Mouse (Mus musculus) embryonic facial prominence, embryonic 13.5 days (tissue): ENCODE measurements around the gene Kcnj5. TPM values are rescaled to one million over a fixed set of nuclear protein-coding genes. Genes with fewer than 3 reads are reported as not detected.
A peak's percentile ranks its signal among the peaks of the same experiment; 100 is the strongest.

ENCODE experiments used
- ATAC-seq: fragments of 200-750 bp; cut with Nextera tagmentation; 2 replicates; pipeline ENCODE4 v1.8.0; 2017; ENCODE audit warnings: low read depth; ENCODE audit not compliant: insufficient number of reproducible peaks, insufficient read depth, low FRiP score, low TSS enrichment
- H3K27ac ChIP-seq: fragments of 300-500 bp; sonication (generic); 2 replicates; pipeline ENCODE4 v1.5.1; 2015; ENCODE audit warnings: moderate library complexity, mild to moderate bottlenecking, inconsistent platforms
- H3K27me3 ChIP-seq: fragments of 300-500 bp; sonication (generic); 2 replicates; pipeline ENCODE4 v1.6.1; 2015; ENCODE audit warnings: mild to moderate bottlenecking, inconsistent platforms
- H3K36me3 ChIP-seq: fragments of 300-500 bp; sonication (generic); 2 replicates; pipeline ENCODE4 v1.6.1; 2015; ENCODE audit warnings: mild to moderate bottlenecking, inconsistent platforms
- H3K4me1 ChIP-seq: fragments of 300-500 bp; sonication (generic); 2 replicates; pipeline ENCODE4 v1.6.1; 2015; ENCODE audit warnings: inconsistent platforms
- H3K4me2 ChIP-seq: fragments of 300-500 bp; sonication (generic); 2 replicates; pipeline ENCODE4 v1.6.1; 2015; ENCODE audit warnings: moderate library complexity, mild to moderate bottlenecking, inconsistent platforms
- H3K4me3 ChIP-seq: fragments of 300-500 bp; sonication (generic); 2 replicates; pipeline ENCODE4 v1.5.1; 2015; ENCODE audit warnings: mild to moderate bottlenecking, inconsistent platforms
- H3K9ac ChIP-seq: fragments of 300-500 bp; sonication (generic); 2 replicates; pipeline ENCODE4 v1.6.1; 2015; ENCODE audit warnings: mild to moderate bottlenecking, inconsistent platforms
- H3K9me3 ChIP-seq: fragments of 300-500 bp; sonication (generic); 2 replicates; pipeline ENCODE4 v1.6.1; 2016; ENCODE audit warnings: inconsistent platforms
- WGBS: fragments of 180-500 bp; shearing (Covaris S2); methylation state at CpG from one replicate; pipeline ENCODE4 v1.1.7; 2015; ENCODE audit warnings: mixed read lengths; 5-methylcytosine and 5-hydroxymethylcytosine counted together
- polyA plus RNA-seq: library from polyadenylated mRNA; unstranded; fragments of >200 nt; fragmentation: Nextera tagmentation; extraction: Ambion mirVana; gene quantifications from 2 replicates; pipeline ENCODE4 v1.2.1, GENCODE M21; 2015

Kcnj5 gene
- polyA plus RNA-seq, 1 experiment from 2014 or later, result 0.32 TPM

DNA sequence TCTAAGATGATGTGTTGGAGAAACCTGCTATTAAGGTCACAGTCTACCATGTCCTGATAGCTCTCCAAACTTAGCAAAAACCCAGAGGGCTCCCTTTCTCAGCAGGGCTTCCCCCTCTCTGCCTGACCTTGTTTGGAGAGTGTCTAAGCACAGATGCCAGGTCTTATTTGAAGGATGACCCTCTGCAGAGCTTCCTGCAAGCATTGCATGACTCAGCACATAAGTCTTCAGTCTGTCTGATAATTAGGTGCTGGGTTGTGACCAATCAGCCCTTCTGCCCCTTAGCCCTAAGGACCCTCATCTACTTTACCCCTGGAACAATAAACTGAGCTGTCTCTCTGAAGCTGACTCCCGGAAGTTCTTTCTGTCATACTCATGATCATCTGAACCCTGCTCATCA lies 16.6 kb upstream of the Kcnj5 start:
- no peak for ATAC-seq
- Histone ChIP-seq H3K4me2 (no peak overlapping the region), H3K36me3 (no peaks in the 10 kb centered on the region), H3K9me3 (no peaks in the 10 kb centered on the region), H3K27me3 (no peaks in the 10 kb centered on the region), H3K9ac (no peak overlapping the region), H3K4me3 (no peak overlapping the region), H3K4me1 (no peaks in the 10 kb centered on the region), H3K27ac (no peak overlapping the region)
- 92% methylated on average over 1 of the region's 1 CpGs for WGBS

DNA sequence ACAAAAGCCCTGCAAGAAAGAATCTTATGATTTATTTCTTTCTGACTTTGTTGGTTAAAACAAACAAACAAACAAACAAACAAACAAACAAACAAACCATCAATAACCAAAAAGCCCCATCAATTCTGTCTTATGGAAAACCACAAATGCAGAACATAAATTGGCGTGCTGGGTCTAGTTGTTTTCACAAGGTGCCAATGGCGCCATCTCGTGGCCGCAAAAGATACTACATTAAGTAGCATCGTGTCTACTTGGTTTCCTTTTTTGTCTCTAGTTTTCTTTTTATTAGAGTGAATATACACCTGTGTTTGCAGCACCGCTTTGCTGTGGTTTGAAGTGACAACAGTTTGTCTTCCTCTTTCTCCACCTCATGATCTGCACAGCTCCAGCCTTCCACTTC lies 6.2 kb upstream of the Kcnj5 start:
- Histone ChIP-seq H3K4me1 (peaks cover 3% of the 10 kb centered on the region; the same call in 1 of the 2 replicates), H3K4me2 (no peak overlapping the region), H3K27me3 (peaks cover 30% of the 10 kb centered on the region), H3K9ac (no peak overlapping the region), H3K4me3 (no peak overlapping the region), H3K9me3 (no peaks in the 10 kb centered on the region), H3K27ac (no peak overlapping the region), H3K36me3 (no peaks in the 10 kb centered on the region)
- no peak for ATAC-seq
- 4% methylated on average over 6 of the region's 6 CpGs for WGBS

DNA sequence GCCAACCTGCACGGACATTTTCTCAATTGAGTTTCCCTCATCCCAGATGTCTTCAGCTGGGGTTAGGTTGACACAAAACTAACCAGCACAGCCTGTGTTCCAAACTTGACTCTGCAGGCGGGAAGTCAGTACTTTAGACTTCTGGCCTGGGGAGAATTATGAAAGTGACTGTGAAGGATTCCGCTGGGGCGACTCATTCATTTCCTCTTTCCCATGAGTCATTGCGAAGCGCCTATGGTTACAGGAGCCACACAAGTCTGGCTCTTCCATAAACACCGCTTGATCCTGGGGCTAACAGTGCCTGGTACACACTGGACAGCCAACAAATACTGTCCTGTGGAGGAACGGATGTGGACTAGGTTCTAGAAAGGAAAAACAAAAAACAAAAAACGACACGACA lies 5.2 kb upstream of the Kcnj5 start:
- no peak for ATAC-seq
- no peak overlapping the region for H3K27ac ChIP-seq
- no peaks in the 10 kb centered on the region for H3K9me3 ChIP-seq
- no peak overlapping the region for H3K4me2 ChIP-seq
- peaks cover 40% of the 10 kb centered on the region for H3K27me3 ChIP-seq
- no peak overlapping the region for H3K4me3 ChIP-seq
- WGBS, result 85% methylated on average over 10 of the region's 10 CpGs
- H3K9ac ChIP-seq, result no peak overlapping the region
- H3K36me3 ChIP-seq, result no peaks in the 10 kb centered on the region
- H3K4me1 ChIP-seq, result peaks cover 8% of the 10 kb centered on the region

DNA sequence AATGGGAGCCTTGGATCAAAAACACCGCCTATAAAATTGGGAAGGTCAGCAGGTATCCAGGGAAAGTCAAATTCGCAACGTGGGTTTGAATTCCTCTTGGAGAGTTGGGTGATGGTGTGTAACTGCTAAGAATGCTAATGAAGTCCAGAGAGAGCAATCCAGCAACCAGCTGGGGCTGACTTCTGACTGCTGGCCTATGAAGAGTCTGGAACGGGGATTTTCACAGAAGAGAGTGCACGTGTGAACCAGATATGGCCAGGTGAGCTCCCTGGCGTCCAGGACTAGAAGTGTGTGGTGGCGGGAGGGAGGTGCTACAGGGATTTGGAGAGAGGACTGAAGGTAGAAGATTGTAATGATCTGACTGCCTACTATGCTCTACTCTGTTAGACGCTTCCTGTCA lies 3.9 kb upstream of the Kcnj5 start:
- H3K4me1 ChIP-seq, result peaks cover 15% of the 10 kb centered on the region
- H3K27ac ChIP-seq, result no peak overlapping the region
- H3K4me3 ChIP-seq, result no peak overlapping the region
- ATAC-seq, result no peak
- no peaks in the 10 kb centered on the region for H3K9me3 ChIP-seq
- no peak overlapping the region for H3K4me2 ChIP-seq
- 54% methylated on average over 8 of the region's 8 CpGs for WGBS
- no peaks in the 10 kb centered on the region for H3K36me3 ChIP-seq
- no peak overlapping the region for H3K9ac ChIP-seq
- H3K27me3 ChIP-seq, result peaks cover 53% of the 10 kb centered on the region

GRCm38 (mm10) chr9:32344489-32344888 lies 339 bp upstream of the Kcnj5 start:
- H3K27ac ChIP-seq, result no peak overlapping the region
- ATAC-seq, result no peak
- WGBS, result 2% methylated on average over 21 of the region's 21 CpGs
- peaks cover 12% of the 10 kb centered on the region for H3K4me1 ChIP-seq
- H3K9me3 ChIP-seq, result no peaks in the 10 kb centered on the region
- H3K36me3 ChIP-seq, result no peaks in the 10 kb centered on the region
- peak overlapping the region; percentile 58 for H3K4me2 ChIP-seq
- peak overlapping the region; percentile 33 for H3K4me3 ChIP-seq
- peaks cover 70% of the 10 kb centered on the region for H3K27me3 ChIP-seq
- peak overlapping the region; percentile 44; the same call in 1 of the 2 replicates for H3K9ac ChIP-seq

GRCm38 (mm10) chr9:32342929-32343328 lies 1.2 kb downstream of the Kcnj5 start:
- H3K9ac ChIP-seq, result no peak overlapping the region
- no peak for ATAC-seq
- H3K4me3 ChIP-seq, result no peak overlapping the region
- H3K9me3 ChIP-seq, result no peaks in the 10 kb centered on the region
- peaks cover 12% of the 10 kb centered on the region for H3K4me1 ChIP-seq
- no peak overlapping the region for H3K4me2 ChIP-seq
- no peak overlapping the region for H3K27ac ChIP-seq
- H3K36me3 ChIP-seq, result no peaks in the 10 kb centered on the region
- peaks cover 68% of the 10 kb centered on the region for H3K27me3 ChIP-seq
- WGBS, result 19% methylated on average over 8 of the region's 8 CpGs

DNA sequence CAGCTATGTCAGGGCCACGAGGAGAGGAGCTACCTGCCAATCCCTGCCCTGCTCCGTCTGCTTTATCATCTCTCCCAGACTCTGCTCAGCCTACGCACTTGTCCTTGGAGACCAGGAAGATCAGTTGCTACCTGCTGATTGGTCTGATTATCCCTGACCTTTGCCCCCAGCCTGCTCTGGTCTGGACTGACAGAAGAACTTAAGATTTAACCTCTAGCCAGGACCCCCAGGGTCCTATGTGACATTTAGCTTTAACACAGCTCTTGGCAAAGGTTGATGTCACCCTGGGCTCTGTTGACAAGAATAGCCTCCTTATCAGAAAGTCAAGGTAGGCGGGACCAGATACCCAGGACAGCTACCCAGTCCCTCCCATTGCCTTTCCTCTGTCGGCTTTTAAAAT lies 3.3 kb downstream of the Kcnj5 start:
- peaks cover 12% of the 10 kb centered on the region for H3K4me1 ChIP-seq
- no peak overlapping the region for H3K4me3 ChIP-seq
- H3K27ac ChIP-seq, result no peak overlapping the region
- H3K9ac ChIP-seq, result no peak overlapping the region
- peaks cover 61% of the 10 kb centered on the region for H3K27me3 ChIP-seq
- H3K36me3 ChIP-seq, result no peaks in the 10 kb centered on the region
- WGBS, result 62% methylated on average over 5 of the region's 5 CpGs
- no peaks in the 10 kb centered on the region for H3K9me3 ChIP-seq
- no peak overlapping the region for H3K4me2 ChIP-seq
- ATAC-seq, result no peak

DNA sequence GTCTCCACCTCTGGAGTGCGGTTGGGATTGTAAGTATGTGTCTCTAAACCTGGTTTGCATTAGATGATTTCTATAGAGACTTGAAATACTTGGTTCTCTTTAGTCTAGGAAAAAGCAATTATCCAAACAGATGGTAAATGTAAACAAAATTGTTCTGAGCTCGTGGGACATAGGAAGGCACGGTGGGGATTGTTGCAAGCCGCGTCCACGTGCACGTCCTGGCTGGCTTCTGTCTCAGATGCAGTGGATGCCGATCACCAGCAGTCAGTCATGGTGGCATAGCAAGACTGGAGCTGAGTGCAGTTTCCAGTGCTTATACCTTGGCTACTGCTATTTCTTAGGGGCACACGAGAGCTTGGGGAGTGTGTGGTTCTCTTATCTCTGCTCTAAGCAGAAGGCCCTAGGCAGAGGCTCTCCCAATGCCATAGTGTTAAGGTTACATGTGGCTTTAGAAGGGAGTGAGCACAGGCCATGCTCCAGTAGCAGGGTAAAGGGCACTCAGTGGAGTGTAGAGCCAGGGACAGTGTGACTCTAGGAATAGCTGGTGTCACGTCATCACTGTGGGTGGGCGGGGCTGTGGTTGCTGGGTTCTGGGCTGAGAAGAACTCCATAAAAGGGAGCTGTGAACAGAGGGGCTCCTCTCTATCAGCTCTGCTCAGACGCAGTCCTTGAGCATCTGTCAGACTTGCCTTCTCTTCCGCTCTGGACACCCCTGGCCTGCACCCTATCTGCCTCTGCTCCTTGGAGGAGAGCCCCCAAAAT lies 8.6 kb downstream of the Kcnj5 start:
- H3K4me1 ChIP-seq, result 0 out of 2 replicates have a peak, but pooled peaks cover 4% of the 10 kb centered on the region
- H3K4me3 ChIP-seq, result no peak overlapping the region
- no peak overlapping the region for H3K9ac ChIP-seq
- no peak for ATAC-seq
- peaks cover 14% of the 10 kb centered on the region for H3K27me3 ChIP-seq
- H3K27ac ChIP-seq, result no peak overlapping the region
- H3K9me3 ChIP-seq, result no peaks in the 10 kb centered on the region
- H3K4me2 ChIP-seq, result no peak overlapping the region
- H3K36me3 ChIP-seq, result no peaks in the 10 kb centered on the region
- WGBS, result 54% methylated on average over 13 of the region's 13 CpGs

DNA sequence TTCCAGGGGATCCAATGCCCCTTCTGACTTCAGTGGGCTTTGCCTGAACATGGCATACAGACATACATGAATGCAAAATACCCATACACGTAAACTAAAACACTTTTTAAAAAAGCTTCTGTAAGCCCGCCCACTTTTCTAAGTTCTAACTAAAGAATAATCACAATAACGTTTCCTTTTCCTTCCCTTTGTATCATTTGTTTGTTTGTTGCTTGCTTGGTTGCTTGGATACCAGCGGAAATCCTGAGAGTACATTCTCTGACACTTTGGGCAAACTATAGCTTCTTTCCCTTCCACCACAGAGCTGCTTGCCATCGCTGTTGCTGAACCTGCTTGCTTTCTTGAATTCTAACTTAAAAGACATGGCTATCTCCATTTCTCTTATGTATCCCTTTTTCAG lies 13.0 kb downstream of the Kcnj5 start:
- Histone ChIP-seq H3K36me3 (no peaks in the 10 kb centered on the region), H3K4me1 (0 out of 2 replicates have a peak, but pooled peaks cover 4% of the 10 kb centered on the region), H3K9ac (no peak overlapping the region), H3K27ac (no peak overlapping the region), H3K4me2 (no peak overlapping the region), H3K9me3 (no peaks in the 10 kb centered on the region), H3K27me3 (0 out of 2 replicates have a peak, but pooled peaks cover 6% of the 10 kb centered on the region), H3K4me3 (no peak overlapping the region)
- WGBS, result 75% methylated on average over 5 of the region's 5 CpGs
- no peak for ATAC-seq

GRCm38 (mm10) chr9:32328777-32329176 lies 15.4 kb downstream of the Kcnj5 start:
- Histone ChIP-seq H3K4me2 (no peak overlapping the region), H3K27ac (no peak overlapping the region), H3K4me1 (no peaks in the 10 kb centered on the region), H3K27me3 (0 out of 2 replicates have a peak, but pooled peaks cover 6% of the 10 kb centered on the region), H3K9ac (no peak overlapping the region), H3K4me3 (no peak overlapping the region), H3K9me3 (no peaks in the 10 kb centered on the region), H3K36me3 (no peaks in the 10 kb centered on the region)
- WGBS, result 82% methylated on average over 4 of the region's 4 CpGs
- no peak for ATAC-seq

DNA sequence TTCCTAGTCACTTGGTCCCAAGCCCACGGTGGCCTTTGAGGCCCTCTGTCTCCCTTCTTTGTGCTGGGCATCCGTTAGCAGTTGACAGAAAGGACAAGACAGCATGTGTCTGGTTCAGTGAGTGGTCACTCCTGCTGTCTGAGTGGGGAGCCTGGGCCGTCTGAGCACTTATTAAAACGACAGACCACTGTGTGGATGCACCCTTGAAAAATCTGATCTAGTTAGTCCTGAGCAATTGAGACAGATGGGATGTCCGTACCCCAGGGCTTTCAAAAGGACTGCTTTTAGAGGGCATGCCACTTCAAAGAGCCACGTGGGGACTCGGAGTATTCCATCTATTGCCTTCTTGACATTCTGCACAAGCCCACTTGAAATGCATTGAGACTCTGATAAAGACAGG lies 20.5 kb downstream of the Kcnj5 start:
- Histone ChIP-seq H3K36me3 (no peaks in the 10 kb centered on the region), H3K4me1 (no peaks in the 10 kb centered on the region), H3K9ac (no peak overlapping the region), H3K9me3 (no peaks in the 10 kb centered on the region), H3K27me3 (no peaks in the 10 kb centered on the region), H3K4me2 (no peak overlapping the region), H3K4me3 (no peak overlapping the region), H3K27ac (no peak overlapping the region)
- ATAC-seq, result no peak
- WGBS, result 68% methylated on average over 7 of the region's 7 CpGs

DNA sequence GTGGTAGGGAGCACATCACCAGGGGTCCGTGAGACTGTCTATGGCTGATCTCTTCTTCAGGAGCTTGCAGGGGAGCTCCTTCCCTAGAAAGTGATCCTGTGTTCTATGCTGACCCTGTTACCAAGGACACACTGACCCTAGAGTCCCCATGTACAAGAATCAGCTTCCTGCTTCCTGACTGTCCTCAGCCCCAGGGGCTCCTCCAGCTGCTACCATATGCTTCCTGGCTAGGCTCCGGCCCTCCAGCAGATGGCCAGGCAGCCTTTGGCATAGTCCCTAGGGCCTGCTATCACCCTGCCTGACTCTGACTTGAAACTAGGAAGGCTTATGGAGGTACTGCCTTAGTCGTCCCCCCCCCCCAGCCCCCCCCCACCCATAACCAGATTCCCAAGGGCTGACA lies 24.0 kb downstream of the Kcnj5 start:
- no peak for ATAC-seq
- H3K27ac ChIP-seq, result no peak overlapping the region
- no peaks in the 10 kb centered on the region for H3K4me1 ChIP-seq
- H3K4me2 ChIP-seq, result no peak overlapping the region
- H3K36me3 ChIP-seq, result no peaks in the 10 kb centered on the region
- no peaks in the 10 kb centered on the region for H3K27me3 ChIP-seq
- no peaks in the 10 kb centered on the region for H3K9me3 ChIP-seq
- H3K9ac ChIP-seq, result no peak overlapping the region
- no peak overlapping the region for H3K4me3 ChIP-seq
- WGBS, result 27% methylated on average over 3 of the region's 3 CpGs
